Mouse (Mus musculus) T-helper 1 cell (primary cell): Measurements from ENCODE around the gene I830077J02Rik.
"Not testable (repeated sequence)": the region's sequence is repeated elsewhere in the genome, so short reads cannot be mapped to it uniquely, and the experiment has no call there.

Experiments
- in situ Hi-C: fragments of 300-600 bp; cut with MboI, MseI; formaldehyde crosslinking; loops from one replicate; pipeline ENCODE4 v1.15.1; 2025; ENCODE audit warnings: high pct_unique_total_duplicates

Gene I830077J02Rik

DNA sequence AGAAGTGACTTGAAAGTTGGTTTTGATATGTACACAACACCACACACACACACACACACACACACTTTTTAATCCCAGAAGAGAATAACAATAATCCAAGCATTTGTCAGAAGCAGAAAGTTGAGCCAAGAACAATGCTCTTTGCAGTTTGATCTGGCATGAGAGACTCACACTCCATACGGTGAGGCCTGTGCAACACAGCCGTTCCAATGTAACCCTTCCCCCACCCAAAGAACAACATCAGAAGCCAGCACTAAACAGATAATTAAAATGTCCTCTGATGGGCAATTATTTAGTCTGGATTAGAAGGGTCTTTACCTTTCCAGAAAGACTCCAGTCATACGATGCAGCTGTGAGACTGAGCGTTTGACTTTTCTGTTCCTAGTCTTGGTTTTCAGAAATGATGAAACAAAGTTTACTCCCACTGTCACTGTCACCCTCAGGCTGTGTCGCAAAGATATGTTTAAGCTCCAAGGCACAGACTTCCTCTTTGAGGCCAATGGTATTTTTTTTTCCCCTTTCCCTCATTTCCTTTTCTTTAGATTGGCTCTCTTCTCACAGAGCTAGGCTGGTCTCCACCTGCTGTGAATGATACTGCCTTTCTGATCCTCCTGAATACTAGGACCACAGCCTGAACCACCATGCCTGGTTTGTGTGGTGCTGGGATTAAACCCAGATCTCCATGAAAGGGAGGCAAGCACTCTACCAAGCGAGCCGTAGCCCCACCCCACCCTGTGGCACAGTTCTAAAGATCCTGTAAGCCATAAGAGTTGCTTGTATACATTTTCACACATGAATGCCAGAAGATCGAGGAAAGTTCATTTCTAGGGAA, at the start of gene I830077J02Rik:
Gene I830077J02Rik (minus strand): TSS at position 425 of the 832 bp plus-strand sequence.
- in situ Hi-C loops: no loop called here

DNA sequence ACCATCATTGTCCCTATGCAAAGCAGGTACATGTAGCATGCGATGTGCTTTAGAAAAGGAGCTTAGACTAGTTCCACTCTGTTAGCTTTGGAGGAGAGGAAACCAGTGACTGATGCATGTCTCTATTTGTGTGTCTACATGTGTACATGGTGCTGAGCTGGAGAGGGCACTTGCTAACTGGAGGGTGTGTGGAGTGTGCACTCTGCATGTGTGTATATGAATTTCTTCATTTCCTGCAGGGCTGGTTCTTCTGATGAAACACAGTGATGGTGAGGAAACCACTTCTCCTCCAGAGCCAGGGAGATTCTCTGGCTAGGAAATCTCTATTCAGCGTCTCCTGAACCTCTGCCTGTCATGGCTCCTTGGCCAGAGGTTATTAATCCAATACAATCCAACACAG, 41.7 kb upstream of the I830077J02Rik start:
- in situ Hi-C loops: no loop called here

DNA sequence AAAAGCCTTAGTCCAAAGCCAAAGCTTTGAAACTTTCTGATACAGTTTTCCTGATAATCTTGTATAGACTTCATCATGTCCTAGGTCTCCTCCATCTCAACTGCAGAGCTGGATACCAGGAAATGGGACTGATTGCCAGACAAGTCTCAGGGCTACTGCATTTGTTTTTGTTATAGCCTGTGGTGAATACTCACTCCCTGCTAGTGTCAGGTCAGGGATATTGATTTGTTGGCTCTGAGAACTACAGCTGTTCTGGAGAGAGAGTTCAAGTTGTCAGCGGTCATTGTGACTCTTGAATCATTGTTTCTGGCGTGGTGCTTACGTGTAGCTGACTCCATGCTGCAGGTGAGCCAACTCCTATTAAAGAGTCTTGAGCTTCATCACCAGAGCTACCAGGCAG, 40.9 kb upstream of the I830077J02Rik start, which contains the start of gene Ovgp1:
Gene Ovgp1 (plus strand): TSS at position 301 of the 400 bp plus-strand sequence.
- in situ Hi-C loops: no loop called here

DNA sequence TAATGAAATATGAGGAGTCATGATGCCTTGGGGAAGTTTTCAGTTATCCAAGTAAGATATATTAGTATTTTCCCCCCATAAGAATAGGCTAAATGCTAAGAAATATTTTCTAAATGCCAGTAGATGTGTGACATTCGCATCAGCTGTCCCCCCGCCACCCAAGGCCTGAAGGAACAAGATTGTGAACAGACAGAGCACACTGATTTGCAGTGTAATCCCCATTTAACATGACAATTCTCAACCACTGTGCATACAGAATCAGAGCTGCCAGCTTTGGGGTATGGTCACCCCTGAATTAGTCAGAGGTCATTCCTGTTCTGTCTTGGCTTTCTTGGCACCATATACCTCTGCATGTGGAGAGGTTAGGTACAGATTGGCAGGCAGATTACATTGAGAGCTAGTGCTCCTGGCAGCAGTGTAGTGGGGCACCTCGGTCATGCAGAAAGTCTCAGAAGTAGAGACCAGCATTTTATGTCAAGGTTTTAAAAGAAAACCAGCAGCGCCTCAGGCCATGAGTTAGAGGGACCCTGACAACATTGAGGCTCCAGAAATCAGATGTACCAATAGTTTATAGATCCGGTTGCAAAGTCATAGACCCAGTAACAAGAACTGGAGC, 39.5 kb upstream of the I830077J02Rik start:
- in situ Hi-C loops: no loop called here

DNA sequence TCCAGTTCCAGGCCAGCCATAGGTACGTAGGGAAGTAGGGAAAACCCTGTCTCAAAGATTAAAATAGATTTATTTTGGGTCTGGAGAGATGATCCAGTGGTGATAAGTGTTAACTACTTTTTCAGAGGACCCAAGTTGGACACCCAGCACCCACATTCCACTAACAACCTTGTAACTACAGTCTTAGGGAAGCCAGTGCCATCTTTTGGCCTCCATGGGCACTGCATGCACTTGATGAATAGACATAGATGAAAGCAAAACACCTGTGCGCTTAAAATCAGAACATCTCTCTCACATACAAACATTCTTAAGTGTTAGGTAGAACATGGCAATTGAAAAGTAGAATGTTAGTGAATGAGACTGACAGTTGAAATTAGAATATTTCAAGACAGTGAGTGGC, 28.2 kb upstream of the I830077J02Rik start:
- in situ Hi-C loops: no loop called here

DNA sequence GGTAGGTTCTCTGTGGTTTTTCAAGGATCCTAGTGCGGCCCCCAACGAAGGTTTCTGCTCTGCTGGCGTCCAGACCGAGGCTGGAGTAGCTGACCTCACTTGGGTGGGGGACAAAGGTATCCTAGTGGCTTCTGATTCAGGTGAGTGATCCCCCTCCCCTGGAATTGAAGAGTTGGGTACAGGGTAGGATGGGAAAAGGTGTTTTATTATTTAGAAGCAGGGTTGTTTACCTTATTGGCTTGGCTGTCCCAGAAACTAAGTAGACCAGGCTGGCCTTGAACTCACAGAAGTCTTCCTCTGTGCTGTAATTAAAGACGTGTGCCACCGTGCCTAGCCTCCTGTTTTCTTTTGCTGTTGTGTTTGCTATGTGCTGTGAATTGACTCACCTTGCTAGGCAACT, 27.5 kb upstream of the I830077J02Rik start, which contains the start of gene Atp5f1:
Gene Atp5f1 (minus strand): TSS at position 101 of the 400 bp plus-strand sequence.
- in situ Hi-C loops: loop anchor here (5.0 kb wide), 1 partner anchor 273 kb away; the partner anchor contains the start of gene Ddx20

DNA sequence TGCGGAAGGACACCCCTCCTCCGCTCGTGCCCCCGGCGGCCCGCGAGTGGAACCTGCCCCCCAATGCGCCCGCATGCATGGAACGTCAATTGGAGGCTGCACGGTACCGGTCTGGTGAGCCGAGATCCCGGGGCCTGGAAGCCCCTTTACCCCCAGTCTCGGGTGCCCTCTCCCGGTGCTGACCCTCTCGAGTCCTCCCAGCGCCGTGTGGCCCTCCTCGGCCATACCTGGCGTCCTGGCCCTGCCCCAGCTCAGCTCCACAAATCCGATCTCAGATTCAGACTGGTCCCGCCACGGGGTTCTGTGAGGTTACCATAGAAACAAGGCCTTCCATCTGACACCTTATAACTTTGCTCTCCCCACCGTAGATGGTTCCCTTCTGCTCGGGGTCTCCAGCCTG, 27.1 kb upstream of the I830077J02Rik start:
- in situ Hi-C loops: loop anchor here (5.0 kb wide), 1 partner anchor 272 kb away; the partner anchor contains the start of gene Ddx20

DNA sequence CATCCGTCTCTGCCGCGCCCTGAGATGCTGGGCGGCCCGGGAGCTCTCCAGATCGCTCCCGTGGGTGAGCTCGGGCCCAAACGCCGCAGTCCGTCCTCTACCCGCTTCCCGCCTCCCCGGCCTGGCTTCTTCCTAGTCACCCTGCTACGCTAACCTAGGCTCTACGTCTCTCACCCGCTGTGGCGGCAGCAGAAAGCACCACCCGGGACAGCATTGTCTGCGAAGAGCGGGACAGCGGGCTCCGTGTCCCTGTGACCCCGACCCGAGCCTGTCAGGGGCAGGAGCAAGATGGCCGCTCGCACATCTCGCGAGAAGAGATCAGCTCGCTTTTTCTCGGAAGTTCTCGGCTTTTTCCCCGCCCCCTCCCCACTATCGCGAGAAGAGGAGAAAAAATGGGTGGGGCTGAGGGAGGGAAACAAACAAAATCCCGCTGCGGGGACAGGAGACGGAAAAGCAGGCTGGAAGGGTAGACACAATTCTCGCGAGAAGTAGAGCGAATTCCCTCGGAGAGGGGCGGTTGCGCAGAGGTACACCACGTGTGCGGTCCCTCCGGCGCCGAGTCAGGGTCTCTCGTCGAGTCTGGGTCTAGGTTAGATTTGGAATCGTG, 26.6 kb upstream of the I830077J02Rik start, which contains the start of gene Wdr77:
Gene Wdr77 (plus strand): TSS at position 396 of the 607 bp plus-strand sequence.
- in situ Hi-C loops: loop anchor here (5.0 kb wide), 1 partner anchor 272 kb away; the partner anchor contains the start of gene Ddx20

DNA sequence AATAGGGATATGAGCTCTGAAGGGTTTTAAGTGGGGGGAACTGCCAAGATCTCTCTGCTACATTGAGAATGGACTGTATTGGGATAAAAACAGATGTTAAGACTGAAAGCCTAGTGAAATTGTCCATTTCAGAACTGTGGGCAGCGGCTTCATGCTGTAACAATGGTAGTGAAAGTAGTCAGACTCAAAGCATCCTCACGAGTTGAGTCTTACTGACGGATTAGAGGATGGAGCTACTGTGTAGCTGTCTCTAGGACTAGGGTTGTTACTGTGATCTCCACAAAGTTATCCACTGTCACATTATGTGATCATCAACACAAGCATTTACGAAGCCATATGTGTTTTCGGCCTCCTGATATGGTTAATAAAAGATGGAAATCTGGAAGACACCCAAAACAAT, 25.7 kb upstream of the I830077J02Rik start:
- in situ Hi-C loops: loop anchor here (5.0 kb wide), 1 partner anchor 271 kb away; the partner anchor contains the start of gene Ddx20

DNA sequence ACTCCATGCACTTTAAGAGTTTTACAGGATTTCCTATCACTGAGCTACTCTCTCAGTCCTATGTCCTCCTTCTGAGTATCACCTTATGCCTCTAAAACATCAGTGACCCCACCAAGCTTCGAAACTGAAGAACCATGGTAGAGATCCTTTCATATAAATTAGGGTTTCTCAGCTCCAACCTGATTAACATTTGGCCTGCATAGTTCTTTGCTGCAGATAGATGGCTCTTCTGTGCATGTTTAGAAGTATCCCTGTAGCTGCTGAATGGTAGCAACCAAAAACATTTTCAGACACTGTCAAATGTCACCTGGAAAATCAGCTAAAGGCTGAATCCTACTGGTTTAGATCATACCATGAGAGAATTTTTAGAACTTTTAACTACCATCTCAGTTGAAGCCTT, 24.8 kb upstream of the I830077J02Rik start:
- in situ Hi-C loops: loop anchor here (5.0 kb wide), 1 partner anchor 270 kb away; the partner anchor contains the start of gene Ddx20

DNA sequence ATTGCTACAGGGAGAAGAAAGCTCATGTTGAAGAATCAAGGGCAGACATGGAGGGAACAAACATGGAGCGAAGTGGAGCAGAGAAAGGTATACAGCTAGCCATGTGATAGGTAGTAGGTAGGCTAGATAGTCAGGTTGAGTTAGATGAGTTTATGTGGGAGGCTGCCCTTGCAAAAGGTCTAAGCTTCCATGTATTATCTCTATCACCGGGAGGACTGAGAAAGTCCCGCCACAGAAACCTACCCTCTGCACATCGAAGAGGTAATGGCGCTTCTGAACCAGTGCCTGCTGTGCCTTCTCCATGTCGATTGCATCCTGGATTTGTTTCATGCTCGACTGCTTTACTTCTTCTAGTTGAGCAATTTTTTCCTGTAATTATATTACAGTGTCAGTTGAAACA, 18.9 kb upstream of the I830077J02Rik start:
- in situ Hi-C loops: no loop called here

DNA sequence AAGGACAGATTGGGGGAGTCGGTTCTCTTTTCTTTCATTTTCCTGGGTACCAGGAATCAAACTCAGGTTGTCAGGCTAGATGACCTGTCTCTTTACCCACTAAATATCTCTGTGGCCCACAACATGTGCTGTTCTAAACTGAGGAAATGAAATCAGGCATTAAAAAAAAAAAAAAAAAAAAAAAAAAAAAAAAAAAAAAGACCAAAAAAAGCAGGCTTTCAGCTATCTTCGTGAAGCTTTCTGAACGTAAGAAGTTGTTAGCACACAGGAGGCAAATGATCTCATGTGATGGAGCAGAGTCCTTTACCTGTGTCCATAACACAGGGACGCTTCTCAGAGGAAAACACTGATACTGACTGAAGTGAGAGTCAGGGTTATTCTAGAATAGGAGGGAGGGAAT, 3.6 kb upstream of the I830077J02Rik start:
- in situ Hi-C loops: no loop called here

DNA sequence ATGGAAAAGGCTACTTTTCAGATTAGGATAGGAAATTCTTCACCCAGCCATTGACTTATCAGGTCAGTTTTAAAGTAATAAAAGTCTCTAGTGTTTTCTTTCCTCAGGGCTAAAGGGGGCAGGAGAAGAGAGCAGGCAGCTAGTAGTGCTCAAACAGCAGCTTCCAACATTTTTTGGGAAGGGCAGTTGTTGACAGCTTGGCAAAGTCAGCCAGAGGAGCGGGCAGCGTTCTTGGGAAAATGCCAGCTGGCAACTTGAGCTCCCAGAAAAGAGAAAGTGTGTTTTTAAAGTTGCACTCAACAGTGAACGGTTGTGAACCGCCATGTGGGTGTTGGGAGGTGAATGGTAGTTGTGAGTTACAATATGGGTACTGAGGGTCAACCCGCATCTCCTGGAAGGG, 2.6 kb upstream of the I830077J02Rik start:
- in situ Hi-C loops: no loop called here

DNA sequence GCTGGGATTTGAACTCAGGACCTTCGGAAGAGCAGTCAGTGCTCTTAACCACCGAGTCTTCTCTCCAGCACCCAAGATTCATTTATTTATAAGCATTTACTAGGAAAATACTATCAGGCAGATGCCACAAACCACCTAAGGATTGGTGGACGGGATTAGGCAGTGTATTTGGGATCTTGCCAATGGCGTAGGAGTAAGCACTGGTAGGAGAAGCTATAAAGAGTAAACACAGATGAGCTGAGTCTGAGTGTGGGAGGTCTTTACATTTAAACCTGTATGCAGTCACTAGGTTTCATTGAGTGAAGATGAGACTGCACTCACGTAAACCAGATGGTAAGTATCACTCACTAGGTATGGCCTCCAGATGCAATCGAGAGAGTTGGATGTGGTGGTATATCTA, 1.5 kb upstream of the I830077J02Rik start:
- in situ Hi-C loops: no loop called here

DNA sequence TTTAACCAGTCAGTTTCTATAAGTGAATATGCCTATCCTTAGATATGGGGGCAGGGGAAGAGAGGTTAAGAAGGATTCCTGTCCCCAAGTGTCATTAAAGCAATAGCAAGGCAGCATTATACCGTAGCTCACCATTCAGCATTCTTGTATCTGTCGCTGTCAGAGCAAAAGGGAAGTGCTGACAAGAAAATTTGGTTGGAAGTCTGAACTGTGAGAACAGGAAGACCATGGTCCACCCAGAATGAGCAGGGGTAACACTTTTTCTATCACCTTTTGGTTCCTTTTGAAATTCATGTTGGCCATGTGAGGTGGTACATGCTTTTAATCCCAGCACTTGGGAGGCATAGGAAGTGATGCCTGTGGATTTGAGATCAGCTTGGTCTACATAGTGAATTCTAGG, 1.4 kb downstream of the I830077J02Rik start:
- in situ Hi-C loops: no loop called here

DNA sequence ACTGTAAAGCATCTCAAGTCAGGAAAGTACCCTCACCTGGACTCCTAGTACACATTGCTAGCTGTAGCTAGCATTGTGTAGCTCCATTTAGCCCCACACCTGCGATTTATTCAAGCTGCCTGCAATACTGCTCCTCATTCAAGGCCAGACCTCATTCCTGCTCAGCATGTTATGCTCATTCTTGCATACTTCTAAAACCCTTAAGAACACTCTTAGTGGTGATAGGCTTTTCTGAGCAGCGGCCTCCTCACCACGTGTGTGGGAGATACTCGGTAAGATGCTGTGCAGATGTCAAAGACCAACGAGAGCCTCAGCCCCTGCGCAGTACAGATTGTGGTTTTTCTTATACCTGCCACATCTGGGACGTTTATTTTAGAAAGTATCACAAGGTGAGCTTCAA, 2.6 kb downstream of the I830077J02Rik start:
- in situ Hi-C loops: no loop called here

DNA sequence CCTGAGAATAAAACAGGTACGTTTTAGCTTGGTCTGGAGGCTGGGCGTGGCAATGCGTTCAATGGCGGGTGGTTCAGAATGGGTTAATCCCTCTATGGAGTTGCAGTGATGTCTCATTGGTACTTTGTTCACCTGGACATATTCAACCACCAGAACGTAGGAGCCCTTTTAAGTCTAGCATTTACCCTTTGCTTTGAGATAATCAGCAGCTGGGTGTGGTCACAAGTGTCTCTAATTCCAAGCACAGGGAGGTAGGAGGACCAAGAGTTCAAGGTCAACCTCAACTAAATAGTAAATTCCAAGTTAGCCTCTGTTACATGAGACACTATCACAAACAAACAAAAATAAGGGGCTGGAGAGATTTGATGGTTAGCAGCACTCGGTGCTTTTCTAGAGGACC, 3.7 kb downstream of the I830077J02Rik start:
- in situ Hi-C loops: no loop called here

DNA sequence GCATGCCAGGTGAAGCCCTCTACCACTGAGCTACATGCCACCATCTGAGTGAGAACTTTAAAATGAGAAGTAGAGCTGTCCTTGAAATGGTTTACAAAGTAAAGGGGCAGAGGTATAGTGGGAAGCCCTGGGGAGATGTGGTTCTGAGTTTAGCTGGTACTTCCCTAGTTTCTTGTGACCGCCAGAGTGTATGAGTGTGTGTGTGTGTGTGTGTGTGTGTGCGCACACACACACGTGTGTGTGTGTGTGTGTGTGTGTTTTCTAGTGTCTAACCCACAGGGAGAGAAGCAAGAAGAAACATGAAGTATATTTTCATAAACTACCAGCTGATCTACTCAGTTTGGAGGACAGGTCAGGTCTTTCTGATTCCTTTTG, 4.3 kb downstream of the I830077J02Rik start:
- in situ Hi-C loops: no loop called here

DNA sequence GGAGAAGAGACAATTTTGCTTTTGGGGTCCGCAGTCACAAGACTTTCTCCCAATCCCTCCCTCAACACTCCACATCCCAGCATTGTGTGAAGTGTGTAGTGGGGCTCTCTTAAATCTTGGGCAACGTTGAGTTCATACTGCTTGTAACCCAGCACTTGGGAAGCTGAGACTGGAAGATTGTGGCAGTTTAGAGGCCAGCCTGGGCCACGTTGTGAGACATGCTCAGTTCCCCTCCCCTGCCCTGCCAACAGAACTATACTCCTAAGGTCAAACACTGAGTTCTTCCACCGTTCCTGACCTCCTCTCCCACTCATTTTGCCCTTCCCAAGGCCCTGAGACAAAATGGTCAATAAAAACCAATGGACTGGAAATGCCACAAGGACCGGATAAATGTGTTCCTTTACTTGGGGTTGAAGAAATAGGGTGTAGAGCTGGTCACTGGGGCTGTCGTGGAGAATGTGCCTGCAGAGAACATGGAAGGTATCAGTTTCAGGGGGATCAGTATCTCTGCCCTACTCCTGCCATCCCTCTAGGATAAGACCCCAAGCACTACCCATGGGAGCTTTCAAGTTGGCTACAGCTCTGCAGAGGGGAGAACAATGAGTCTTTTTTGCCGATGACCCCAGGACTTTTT, 4.8 kb downstream of the I830077J02Rik start:
- in situ Hi-C loops: no loop called here

DNA sequence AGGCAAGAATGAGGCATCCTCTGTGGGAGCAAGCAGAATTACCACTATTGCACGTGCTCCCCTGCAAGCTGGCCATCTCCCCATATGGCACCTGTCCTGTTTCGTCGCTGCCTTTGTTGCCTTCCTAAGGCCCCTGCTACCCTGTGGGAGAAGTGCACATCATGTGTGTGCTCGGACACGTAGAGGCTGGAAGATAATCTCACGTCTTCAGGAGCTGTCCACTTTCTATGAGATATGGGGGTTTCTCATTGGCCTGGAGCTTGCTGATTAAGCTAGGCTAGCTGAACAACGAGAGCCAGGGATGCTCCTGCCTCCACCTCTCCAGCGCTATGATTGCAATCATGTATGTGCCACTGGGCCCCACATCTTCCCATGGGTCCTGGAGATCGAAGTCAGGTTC, 7.8 kb downstream of the I830077J02Rik start:
- in situ Hi-C loops: no loop called here

DNA sequence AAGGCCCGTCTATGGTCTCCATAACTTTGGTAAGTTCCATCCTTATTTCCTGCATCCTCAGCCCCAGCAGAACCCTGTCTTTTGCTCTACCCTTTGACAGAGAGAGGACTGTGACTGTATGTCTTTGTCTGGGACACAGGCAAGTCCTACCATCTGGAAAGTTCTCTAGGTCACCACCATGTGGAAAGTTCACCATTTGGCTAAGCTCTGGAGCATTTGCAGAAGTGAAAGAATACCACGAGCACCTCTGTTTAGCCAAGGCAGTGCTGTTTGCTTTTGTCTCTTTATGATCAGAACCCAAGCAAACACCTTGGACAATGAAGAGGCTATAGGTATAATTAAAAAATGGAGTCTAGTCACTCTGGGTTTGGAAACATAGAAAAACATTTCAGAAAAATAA, 10.5 kb downstream of the I830077J02Rik start:
- in situ Hi-C loops: no loop called here

DNA sequence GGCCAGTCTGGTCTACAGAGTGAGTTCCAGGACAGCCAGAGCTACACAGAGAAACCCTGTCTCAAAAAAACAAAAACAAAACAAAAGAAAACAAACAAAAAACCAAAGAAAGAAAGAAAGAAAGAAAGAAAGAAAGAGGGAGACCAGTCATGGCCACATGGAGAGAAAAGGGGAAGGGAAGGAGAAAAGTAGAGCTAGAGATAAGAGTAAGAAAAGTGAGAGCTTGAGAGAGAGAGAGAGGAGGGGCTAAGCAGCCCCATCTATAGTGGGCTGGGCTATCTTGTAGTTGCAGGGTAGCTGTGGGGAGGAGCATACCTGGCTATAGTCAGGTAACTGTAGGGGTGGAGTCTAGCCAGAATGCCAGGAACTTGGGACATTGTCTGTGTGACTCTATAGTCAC, 11.7 kb downstream of the I830077J02Rik start:
- in situ Hi-C loops: not testable (repeated sequence)
